Mouse (Mus musculus): ENCODE data around the gene Fam185a. TPM values are rescaled to one million over a fixed set of nuclear protein-coding genes. Genes with fewer than 3 reads are reported as not detected.

The Fam185a gene
- polyA plus RNA-seq, 1 experiment from 2014 or later: 5.0 TPM

GRCm38 (mm10) chr5:21500133-21500532 lies 75.4 kb downstream of the Fam185a start:
- 78% methylated on average over 10 of the region's 10 CpGs for WGBS
- no peaks in the 10 kb centered on the region for H3K27me3 ChIP-seq
- no peak overlapping the region for H3K27ac ChIP-seq
- H3K4me1 ChIP-seq (replicated peaks): no peaks in the 10 kb centered on the region
- H3K36me3 ChIP-seq: no peaks in the 10 kb centered on the region
- no peaks in the 10 kb centered on the region for H3K9me3 ChIP-seq
- H3K9ac ChIP-seq (replicated peaks): no peak overlapping the region
- ATAC-seq: no peak
- H3K4me3 ChIP-seq (replicated peaks): no peak overlapping the region
- no peak overlapping the region for H3K4me2 ChIP-seq (replicated peaks)

GRCm38 (mm10) chr5:21500941-21501340 lies 76.2 kb downstream of the Fam185a start:
- Histone ChIP-seq H3K4me3 (replicated peaks) (no peak overlapping the region), H3K4me1 (replicated peaks) (no peaks in the 10 kb centered on the region), H3K4me2 (replicated peaks) (no peak overlapping the region), H3K27ac (no peak overlapping the region), H3K9me3 (no peaks in the 10 kb centered on the region), H3K27me3 (no peaks in the 10 kb centered on the region), H3K36me3 (no peaks in the 10 kb centered on the region), H3K9ac (replicated peaks) (no peak overlapping the region)
- WGBS: 93% methylated on average over 2 of the region's 2 CpGs
- no peak for ATAC-seq

- Histone ChIP-seq H3K4me3 (replicated peaks) (no peak overlapping the region), H3K4me2 (replicated peaks) (no peak overlapping the region), H3K9ac (replicated peaks) (no peak overlapping the region), H3K4me1 (replicated peaks) (no peaks in the 10 kb centered on the region), H3K27me3 (no peaks in the 10 kb centered on the region), H3K27ac (no peak overlapping the region), H3K9me3 (no peaks in the 10 kb centered on the region), H3K36me3 (no peaks in the 10 kb centered on the region)
- 90% methylated on average over 13 of the region's 13 CpGs for WGBS
- ATAC-seq: no peak
Observed at GRCm38 (mm10) chr5:21502936-21503610, 78.3 kb downstream of the Fam185a start.

DNA sequence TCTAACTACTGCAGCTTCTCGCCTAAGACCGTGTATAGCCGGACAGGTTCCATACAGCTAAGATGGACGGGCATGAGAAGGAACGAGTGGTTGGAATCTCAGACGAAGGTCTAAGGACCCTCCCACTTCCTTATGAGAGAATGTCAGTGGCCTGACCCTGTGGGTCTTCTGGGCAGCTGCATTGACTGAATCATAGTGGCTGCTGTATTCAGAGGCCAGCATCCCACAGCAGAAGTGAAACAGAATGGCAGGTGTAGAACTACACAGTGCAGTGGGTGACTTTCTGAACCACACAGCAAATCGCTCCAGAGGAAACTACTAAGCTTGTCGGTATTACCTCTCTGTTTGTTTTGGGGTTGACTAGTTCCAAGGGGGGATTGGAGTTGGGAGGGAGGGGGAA lies 80.4 kb downstream of the Fam185a start:
- WGBS: 90% methylated on average over 8 of the region's 8 CpGs
- no peaks in the 10 kb centered on the region for H3K4me1 ChIP-seq (replicated peaks)
- ATAC-seq: no peak
- H3K9ac ChIP-seq (replicated peaks): no peak overlapping the region
- H3K4me2 ChIP-seq (replicated peaks): no peak overlapping the region
- no peak overlapping the region for H3K27ac ChIP-seq
- no peak overlapping the region for H3K4me3 ChIP-seq (replicated peaks)
- no peaks in the 10 kb centered on the region for H3K36me3 ChIP-seq
- H3K27me3 ChIP-seq: no peaks in the 10 kb centered on the region
- no peaks in the 10 kb centered on the region for H3K9me3 ChIP-seq

DNA sequence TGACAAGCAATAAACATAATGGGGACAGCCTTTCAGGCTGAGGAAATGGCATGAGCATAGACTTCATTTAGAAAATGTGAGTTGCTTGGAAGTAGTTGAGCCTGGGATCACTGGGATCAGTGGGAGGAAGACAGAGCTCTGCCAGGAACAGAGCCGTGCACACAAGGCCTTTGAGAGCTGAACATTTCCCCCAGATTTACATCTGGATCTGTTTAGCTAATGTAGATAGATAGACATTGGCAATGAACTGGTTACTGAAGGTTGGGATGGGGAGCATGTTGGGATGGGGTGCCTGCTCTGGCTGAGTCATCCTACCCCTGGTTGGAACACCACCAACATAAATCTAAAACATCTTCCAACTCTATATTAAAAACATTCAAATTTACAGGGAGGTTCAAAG lies 82.1 kb downstream of the Fam185a start:
- no peak overlapping the region for H3K4me3 ChIP-seq (replicated peaks)
- no peaks in the 10 kb centered on the region for H3K9me3 ChIP-seq
- WGBS: 83% methylated on average over 1 of the region's 1 CpGs
- H3K4me1 ChIP-seq (replicated peaks): no peaks in the 10 kb centered on the region
- no peak overlapping the region for H3K4me2 ChIP-seq (replicated peaks)
- no peak for ATAC-seq
- no peak overlapping the region for H3K27ac ChIP-seq
- H3K27me3 ChIP-seq: no peaks in the 10 kb centered on the region
- H3K9ac ChIP-seq (replicated peaks): no peak overlapping the region
- H3K36me3 ChIP-seq: no peaks in the 10 kb centered on the region

DNA sequence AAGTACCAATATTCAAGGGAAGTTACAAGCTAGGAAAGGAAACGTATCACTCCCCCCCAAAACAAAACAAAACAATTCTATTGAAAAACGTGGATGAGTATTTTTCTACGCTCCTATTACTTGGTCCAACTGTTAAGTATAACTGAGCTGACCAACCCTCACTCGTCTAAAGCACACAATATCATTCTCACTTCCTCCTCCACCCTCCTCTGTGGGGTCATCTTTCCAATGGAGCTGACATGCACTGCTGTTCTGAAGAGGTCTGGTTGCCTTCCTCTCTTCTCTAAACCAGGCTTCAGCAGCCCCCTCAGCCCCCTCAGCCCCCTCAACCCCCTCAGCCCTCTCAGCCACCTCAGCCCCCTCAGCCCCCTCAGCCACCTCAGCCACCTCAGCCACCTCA lies 85.0 kb downstream of the Fam185a start:
- 79% methylated on average over 4 of the region's 4 CpGs for WGBS

DNA sequence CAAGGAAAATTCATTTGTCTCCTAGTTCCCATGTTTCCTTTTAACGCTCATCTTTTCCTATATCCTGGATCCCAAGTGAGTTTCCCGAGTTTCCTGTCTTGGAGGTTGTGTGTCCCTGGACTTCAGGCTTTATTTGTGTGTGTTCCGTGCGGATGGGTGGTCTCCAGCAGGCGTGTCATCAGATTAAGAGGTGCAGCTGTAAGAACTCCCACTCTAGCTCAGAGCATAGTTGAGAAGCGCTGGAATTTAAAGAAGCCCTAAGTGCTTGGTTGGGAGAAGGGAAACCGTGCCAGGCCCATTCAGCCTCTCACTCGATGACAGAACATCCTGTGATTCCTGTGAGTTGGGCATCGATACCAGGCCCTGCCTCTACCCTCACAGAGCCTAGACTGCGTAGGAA lies 88.6 kb downstream of the Fam185a start:
- H3K27ac ChIP-seq: no peak overlapping the region
- no peaks in the 10 kb centered on the region for H3K4me1 ChIP-seq (replicated peaks)
- H3K9me3 ChIP-seq: no peaks in the 10 kb centered on the region
- no peak for ATAC-seq
- H3K4me2 ChIP-seq (replicated peaks): no peak overlapping the region
- no peaks in the 10 kb centered on the region for H3K36me3 ChIP-seq
- H3K9ac ChIP-seq (replicated peaks): no peak overlapping the region
- H3K27me3 ChIP-seq: no peaks in the 10 kb centered on the region
- H3K4me3 ChIP-seq (replicated peaks): no peak overlapping the region
- WGBS: 44% methylated on average over 10 of the region's 10 CpGs

More for the DNA sequence above, 85.0 kb downstream of the Fam185a start:
- H3K27ac ChIP-seq: no peak overlapping the region
- no peaks in the 10 kb centered on the region for H3K9me3 ChIP-seq
- ATAC-seq: no peak
- H3K9ac ChIP-seq (replicated peaks): no peak overlapping the region
- no peaks in the 10 kb centered on the region for H3K4me1 ChIP-seq (replicated peaks)
- no peak overlapping the region for H3K4me3 ChIP-seq (replicated peaks)
- no peaks in the 10 kb centered on the region for H3K36me3 ChIP-seq
- H3K27me3 ChIP-seq: no peaks in the 10 kb centered on the region
- H3K4me2 ChIP-seq (replicated peaks): no peak overlapping the region

GRCm38 (mm10) chr5:21517562-21517961 lies 92.8 kb downstream of the Fam185a start:
- H3K36me3 ChIP-seq: no peaks in the 10 kb centered on the region
- no peak overlapping the region for H3K4me3 ChIP-seq (replicated peaks)
- no peaks in the 10 kb centered on the region for H3K27me3 ChIP-seq
- no peak for ATAC-seq
- 94% methylated on average over 2 of the region's 2 CpGs for WGBS
- no peak overlapping the region for H3K9ac ChIP-seq (replicated peaks)
- H3K4me1 ChIP-seq (replicated peaks): no peaks in the 10 kb centered on the region
- H3K4me2 ChIP-seq (replicated peaks): no peak overlapping the region
- no peak overlapping the region for H3K27ac ChIP-seq
- H3K9me3 ChIP-seq: no peaks in the 10 kb centered on the region

DNA sequence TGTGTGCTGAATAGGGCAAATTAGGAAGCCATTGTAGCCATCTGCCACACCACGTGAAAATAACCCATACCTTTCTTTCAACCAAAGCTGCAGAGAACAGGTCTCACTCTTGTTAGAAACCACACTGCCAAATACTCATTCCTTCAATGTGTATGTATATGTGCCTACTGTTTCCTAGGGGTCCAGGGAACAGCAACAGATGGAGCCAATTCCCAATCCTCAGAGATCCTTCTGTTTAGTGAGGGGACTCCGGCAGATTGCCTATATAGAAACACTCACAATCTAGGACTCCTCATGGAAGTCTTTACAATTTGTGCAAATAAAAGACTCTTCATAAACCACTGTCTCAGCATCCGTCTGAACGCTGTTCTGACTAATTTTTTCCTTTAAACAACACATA lies 93.4 kb downstream of the Fam185a start:
- Histone ChIP-seq H3K4me1 (replicated peaks) (no peaks in the 10 kb centered on the region), H3K36me3 (no peaks in the 10 kb centered on the region), H3K4me3 (replicated peaks) (no peak overlapping the region), H3K27me3 (no peaks in the 10 kb centered on the region), H3K27ac (no peak overlapping the region), H3K4me2 (replicated peaks) (no peak overlapping the region), H3K9me3 (no peaks in the 10 kb centered on the region), H3K9ac (replicated peaks) (no peak overlapping the region)
- WGBS: 67% methylated on average over 4 of the region's 4 CpGs
- ATAC-seq: no peak

DNA sequence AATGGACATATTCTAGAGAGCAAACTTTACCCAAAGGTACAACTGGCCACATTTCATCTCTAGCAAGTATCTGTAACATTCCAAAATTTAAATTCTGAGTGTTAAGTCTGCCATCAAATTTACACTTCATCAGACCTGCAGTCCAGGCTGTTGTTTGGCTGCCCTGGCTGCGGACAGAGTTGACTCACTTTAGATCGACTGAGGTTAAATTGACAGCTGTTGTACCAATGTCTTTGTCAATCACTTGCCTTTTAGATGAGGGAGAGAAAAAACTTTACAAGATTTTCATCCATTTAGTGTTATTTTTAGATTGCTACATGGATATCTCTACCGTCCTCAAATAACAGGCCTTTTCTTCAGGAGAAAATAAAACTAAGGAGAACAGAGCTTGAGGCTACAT lies 94.4 kb downstream of the Fam185a start:
- Histone ChIP-seq H3K4me2 (replicated peaks) (no peak overlapping the region), H3K4me3 (replicated peaks) (no peak overlapping the region), H3K4me1 (replicated peaks) (no peaks in the 10 kb centered on the region), H3K9me3 (no peaks in the 10 kb centered on the region), H3K27me3 (no peaks in the 10 kb centered on the region), H3K27ac (no peak overlapping the region), H3K9ac (replicated peaks) (no peak overlapping the region), H3K36me3 (no peaks in the 10 kb centered on the region)
- ATAC-seq: no peak
- 84% methylated on average over 3 of the region's 3 CpGs for WGBS

GRCm38 (mm10) chr5:21526835-21527485 lies 102.2 kb downstream of the Fam185a start:
- Histone ChIP-seq H3K9ac (replicated peaks) (no peak overlapping the region), H3K27me3 (no peaks in the 10 kb centered on the region), H3K4me3 (replicated peaks) (no peak overlapping the region), H3K4me2 (replicated peaks) (no peak overlapping the region), H3K4me1 (replicated peaks) (peaks cover 11% of the 10 kb centered on the region; the same call in 1 of the 2 replicates), H3K9me3 (no peaks in the 10 kb centered on the region), H3K27ac (no peak overlapping the region), H3K36me3 (no peaks in the 10 kb centered on the region)
- WGBS: 20% methylated on average over 11 of the region's 11 CpGs
- ATAC-seq: peak; percentile 88

DNA sequence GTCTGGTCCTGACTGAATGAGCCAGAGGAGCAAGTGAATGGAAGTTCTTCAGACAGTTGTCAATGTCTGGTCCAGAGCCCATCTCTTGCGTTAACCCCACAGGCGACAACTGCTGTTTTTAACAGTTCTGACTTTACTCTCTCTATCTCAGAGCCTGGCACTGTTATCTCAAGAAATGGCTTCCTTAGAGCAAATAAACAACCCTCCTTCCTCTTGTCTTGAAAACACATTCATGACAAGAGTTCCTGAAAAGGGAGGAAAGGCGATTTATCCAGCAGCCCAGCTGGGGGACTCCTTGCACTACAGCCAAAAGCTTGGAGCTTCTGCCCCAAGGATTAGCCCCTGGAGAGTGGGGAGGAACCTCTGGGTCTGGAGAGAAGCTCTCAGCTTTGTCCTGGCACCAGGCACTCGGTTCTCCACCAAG lies 102.7 kb downstream of the Fam185a start:
- Histone ChIP-seq H3K9ac (replicated peaks) (no peak overlapping the region), H3K9me3 (no peaks in the 10 kb centered on the region), H3K27ac (no peak overlapping the region), H3K4me1 (replicated peaks) (peaks cover 11% of the 10 kb centered on the region; the same call in 1 of the 2 replicates), H3K27me3 (no peaks in the 10 kb centered on the region), H3K36me3 (no peaks in the 10 kb centered on the region), H3K4me2 (replicated peaks) (no peak overlapping the region), H3K4me3 (replicated peaks) (no peak overlapping the region)
- no peak; the same call in 1 of the 2 replicates for ATAC-seq
- WGBS: 44% methylated on average over 4 of the region's 4 CpGs
